Mouse (Mus musculus) liver, postnatal 0 days (tissue): ENCODE results near the gene Ptgdr. TPM values are rescaled to one million over a fixed set of nuclear protein-coding genes. Genes with fewer than 3 reads are reported as not detected.
"Not testable (repeated sequence)": the region's sequence is repeated elsewhere in the genome, so short reads cannot be mapped to it uniquely, and the experiment has no call there.

Experiments used
- ATAC-seq: fragments of 200-750 bp; cut with Nextera tagmentation; 2 replicates; pipeline ENCODE4 v1.8.0; 2017; ENCODE audit warnings: mild to moderate bottlenecking, moderate library complexity
- DNase-seq: peaks from one replicate; pipeline ENCODE4 v3.0.0-alpha.2; 2016
- H3K27ac ChIP-seq: fragments of 300-500 bp; sonication (generic); 2 replicates; pipeline ENCODE4 v1.5.1; 2014; ENCODE audit warnings: antibody characterized with exemption, moderate library complexity, mild to moderate bottlenecking, low read depth
- H3K27me3 ChIP-seq: fragments of 300-500 bp; sonication (generic); 2 replicates; pipeline ENCODE4 v1.6.1; 2014; ENCODE audit warnings: low read length, control low read depth, mixed read lengths; ENCODE audit not compliant: insufficient read depth
- H3K36me3 ChIP-seq: fragments of 300-500 bp; sonication (generic); replicated peaks from 2 replicates; pipeline ENCODE4 v1.6.1; 2014; ENCODE audit warnings: mild to moderate bottlenecking, control low read depth, low read length, moderate library complexity, mixed read lengths; ENCODE audit not compliant: insufficient read depth
- H3K4me1 ChIP-seq: fragments of 300-500 bp; sonication (generic); 2 replicates; pipeline ENCODE4 v1.6.1; 2014; ENCODE audit warnings: antibody characterized with exemption, mild to moderate bottlenecking, control low read depth; ENCODE audit not compliant: insufficient read depth
- H3K4me2 ChIP-seq: fragments of 300-500 bp; sonication (generic); 2 replicates; pipeline ENCODE4 v1.6.1; 2014; ENCODE audit warnings: low read depth, mild to moderate bottlenecking, low read length, moderate library complexity, mixed read lengths
- H3K4me3 ChIP-seq: fragments of 300-500 bp; sonication (generic); 2 replicates; pipeline ENCODE4 v1.5.1; 2014; ENCODE audit warnings: low read depth, low read length
- H3K9ac ChIP-seq: fragments of 300-500 bp; sonication (generic); replicated peaks from 2 replicates; pipeline ENCODE4 v1.6.1; 2014; ENCODE audit warnings: mild to moderate bottlenecking, moderate library complexity
- H3K9me3 ChIP-seq: fragments of 300-500 bp; sonication (generic); 2 replicates; pipeline ENCODE4 v1.6.1; 2016; ENCODE audit warnings: mild to moderate bottlenecking, control low read depth, low read length, mixed read lengths
- CTCF ChIP-seq: sonication (generic); IDR thresholded peaks from 2 replicates; pipeline ENCODE4 v1.5.1; 2016; ENCODE audit warnings: antibody characterized with exemption, low read depth
- EP300 ChIP-seq: IDR thresholded peaks from 2 replicates; pipeline ENCODE4 v1.6.1; 2016; ENCODE audit warnings: antibody characterized with exemption, low read depth, mild to moderate bottlenecking
- WGBS: fragments of 180-500 bp; shearing (Covaris S2); extraction: QIAGEN DNeasy Blood & Tissue Kit; methylation state at CpG from one replicate; pipeline ENCODE4 v1.1.7; 2014; ENCODE audit not compliant: insufficient replicate concordance; 5-methylcytosine and 5-hydroxymethylcytosine counted together
- polyA plus RNA-seq: library from polyadenylated mRNA; unstranded; fragments of >200 nt; fragmentation: Nextera tagmentation; extraction: Ambion mirVana; gene quantifications from 2 replicates; pipeline ENCODE4 v1.2.1, GENCODE M21; 2015

Ptgdr gene
- polyA plus RNA-seq, 1 experiment from 2014 or later = not detected

DNA sequence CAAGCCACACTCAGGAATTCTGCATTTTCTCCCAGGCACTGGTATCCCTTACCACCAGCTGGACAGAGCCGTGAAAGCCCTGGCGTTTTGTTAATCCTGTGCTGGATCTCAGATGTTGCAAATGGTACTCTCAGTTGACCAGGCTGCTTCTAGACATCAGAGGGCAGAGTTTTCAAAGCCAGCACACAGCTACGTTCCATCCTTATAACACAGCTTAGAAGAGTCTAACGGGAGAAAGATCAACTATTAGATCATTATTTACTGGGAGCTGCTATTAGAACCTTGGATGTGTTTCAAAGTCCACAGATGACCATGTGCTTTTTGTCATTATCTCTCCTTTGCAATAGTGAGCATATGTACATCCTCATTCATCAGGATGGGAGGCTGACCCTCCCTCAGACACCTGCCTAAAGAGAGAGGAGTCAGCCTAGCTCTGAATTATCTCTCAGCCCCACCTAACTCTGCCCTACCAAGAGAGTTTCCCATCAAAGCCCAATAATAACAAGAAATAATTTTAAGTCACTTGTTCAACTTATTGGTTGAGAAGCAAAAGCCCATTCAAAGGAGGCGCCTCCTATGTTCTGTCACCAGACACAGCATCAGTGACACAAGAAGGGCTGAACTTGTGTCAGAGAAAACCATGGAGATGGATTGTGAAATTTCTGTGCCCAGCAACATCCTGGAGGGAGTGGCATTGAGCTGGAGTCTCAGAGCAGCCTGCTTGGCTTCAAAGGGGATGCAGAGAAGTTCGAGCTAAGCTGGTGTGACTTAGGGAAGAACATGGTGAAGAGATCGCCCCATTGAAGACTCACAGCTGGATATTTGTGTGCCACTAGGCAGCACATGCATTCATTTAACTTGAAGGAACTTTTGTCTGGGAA lies 37.8 kb downstream of the Ptgdr start:
- TF ChIP-seq EP300 (no peak), CTCF (no peak)
- DNase-seq = no peak
- Histone ChIP-seq H3K4me2 (no peak overlapping the region), H3K36me3 (no peaks in the 10 kb centered on the region), H3K27ac (no peak overlapping the region), H3K4me1 (no peaks in the 10 kb centered on the region), H3K4me3 (no peak overlapping the region), H3K9ac (no peak overlapping the region), H3K9me3 (no peaks in the 10 kb centered on the region), H3K27me3 (no peaks in the 10 kb centered on the region)
- ATAC-seq = no peak
- 67% methylated on average over 7 of the region's 7 CpGs for WGBS

- not testable (repeated sequence) for H3K27ac ChIP-seq, H3K4me3 ChIP-seq, H3K4me1 ChIP-seq, H3K9ac ChIP-seq, ATAC-seq, H3K9me3 ChIP-seq, H3K27me3 ChIP-seq, DNase-seq, H3K4me2 ChIP-seq, H3K36me3 ChIP-seq
These were observed 46.0 kb downstream of the Ptgdr start for GRCm38 (mm10) chr14:44813152-44813551.

Other genes with a start within 250 kb of the Ptgdr start
- gene Gm5624, start 231.4 kb downstream of the Ptgdr start, polyA plus RNA-seq = not detected in 2 replicates
- gene Gm8257, start 152.9 kb downstream of the Ptgdr start, polyA plus RNA-seq = not detected in 2 replicates
- not detected in 2 replicates for gene Gm8267, start 109.0 kb downstream of the Ptgdr start, polyA plus RNA-seq
- gene Ptger2, start 128.8 kb upstream of the Ptgdr start, polyA plus RNA-seq = 0.64 and 0.68 TPM in 2 replicates